Mouse (Mus musculus): ENCODE measurements around the gene Snx29. TPM values are rescaled to one million over a fixed set of nuclear protein-coding genes. Genes with fewer than 3 reads are reported as not detected.

Gene Snx29
- polyA plus RNA-seq, 1 experiment from 2014 or later: 16.0 TPM

DNA sequence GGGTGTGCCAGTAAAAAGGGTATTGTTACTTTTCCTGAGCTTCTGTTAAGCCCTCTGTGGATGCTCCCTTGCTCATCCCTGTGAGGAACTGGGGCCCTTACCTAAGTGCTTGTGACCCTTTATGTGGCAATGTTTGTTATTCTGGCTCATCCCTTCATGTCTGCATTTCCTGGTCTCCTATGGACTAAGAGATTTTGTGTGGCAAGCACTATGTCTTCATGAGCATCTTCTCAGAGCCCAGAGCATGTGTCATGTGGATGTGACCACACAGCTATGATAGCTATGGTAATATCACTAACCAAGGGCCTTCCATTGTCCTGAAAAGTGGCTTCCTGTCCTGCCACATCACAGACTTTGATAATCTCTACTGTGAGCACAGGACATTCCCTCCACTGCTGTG is 315.1 kb downstream of the Snx29 start:
- ATAC-seq (ENCODE audit: insufficient number of reproducible peaks, insufficient read depth, low FRiP score, low TSS enrichment): no peak
- Histone ChIP-seq H3K27me3 (no peaks in the 10 kb centered on the region; the same call in 1 of the 2 replicates), H3K9me3 (no peaks in the 10 kb centered on the region)

DNA sequence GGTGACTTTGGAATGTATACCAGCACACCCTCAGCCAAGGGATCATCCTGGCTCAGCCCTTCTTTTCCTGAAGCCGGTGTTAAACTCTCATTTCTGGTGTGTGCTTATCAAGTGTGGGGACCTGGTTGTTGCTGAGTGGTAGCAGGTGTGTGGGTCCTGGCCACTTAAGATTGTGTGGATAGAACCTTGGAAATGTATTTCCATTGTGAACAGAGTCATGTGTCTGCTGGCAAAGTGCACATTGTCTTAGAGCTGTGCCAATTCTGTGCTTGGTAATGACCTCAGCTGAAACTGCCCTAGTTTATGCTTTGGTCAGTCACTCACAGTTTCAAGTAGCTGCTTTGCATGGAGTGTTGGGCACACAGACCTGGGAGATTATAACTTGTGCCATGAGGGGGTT is 316.0 kb downstream of the Snx29 start:
- 90% methylated on average over 1 of the region's 1 CpGs for whole genome bisulfite sequencing
- H3K9me3 ChIP-seq: no peaks in the 10 kb centered on the region
- no peak overlapping the region for H3K27ac ChIP-seq
- no peaks in the 10 kb centered on the region; the same call in 1 of the 2 replicates for H3K27me3 ChIP-seq
- no peak overlapping the region for H3K9ac ChIP-seq
- no peaks in the 10 kb centered on the region for H3K36me3 ChIP-seq
- ATAC-seq (ENCODE audit: insufficient number of reproducible peaks, insufficient read depth, low FRiP score, low TSS enrichment): no peak
- no peak overlapping the region for H3K4me3 ChIP-seq
- peaks cover 18% of the 10 kb centered on the region for H3K4me1 ChIP-seq
- H3K4me2 ChIP-seq (replicated peaks): no peak overlapping the region

More for the DNA sequence above, 315.1 kb downstream of the Snx29 start:
- Histone ChIP-seq H3K4me1 (peaks cover 12% of the 10 kb centered on the region), H3K9ac (no peak overlapping the region), H3K4me2 (replicated peaks) (no peak overlapping the region), H3K27ac (no peak overlapping the region), H3K36me3 (no peaks in the 10 kb centered on the region), H3K4me3 (no peak overlapping the region)

DNA sequence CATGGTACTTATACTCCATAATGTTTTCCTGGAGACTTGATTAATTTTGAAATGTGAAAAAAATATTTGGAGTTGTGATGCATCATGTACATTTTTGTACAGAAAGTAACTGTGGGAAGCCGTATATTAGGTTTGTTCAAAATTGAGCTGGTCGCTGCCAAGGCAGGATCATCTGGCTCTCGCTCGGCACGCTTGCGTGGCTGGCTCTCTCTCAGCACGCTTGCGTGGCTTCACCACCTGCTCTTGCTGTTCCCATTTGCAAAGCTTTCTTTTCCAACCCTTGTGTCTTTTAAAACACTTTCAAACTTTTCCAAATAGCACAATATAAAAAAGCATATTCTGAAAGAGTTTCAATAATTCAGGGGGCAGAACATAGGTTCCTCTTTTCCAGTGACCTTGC is 317.2 kb downstream of the Snx29 start:
- H3K4me1 ChIP-seq: peaks cover 19% of the 10 kb centered on the region
- no peak for ATAC-seq (ENCODE audit: insufficient number of reproducible peaks, insufficient read depth, low FRiP score, low TSS enrichment)
- H3K9me3 ChIP-seq: no peaks in the 10 kb centered on the region
- H3K9ac ChIP-seq: no peak overlapping the region
- no peak overlapping the region for H3K4me2 ChIP-seq (replicated peaks)
- no peaks in the 10 kb centered on the region for H3K36me3 ChIP-seq
- H3K27me3 ChIP-seq: no peaks in the 10 kb centered on the region; the same call in 1 of the 2 replicates
- H3K4me3 ChIP-seq: no peak overlapping the region
- no peak overlapping the region for H3K27ac ChIP-seq
- 88% methylated on average over 8 of the region's 8 CpGs for WGBS

DNA sequence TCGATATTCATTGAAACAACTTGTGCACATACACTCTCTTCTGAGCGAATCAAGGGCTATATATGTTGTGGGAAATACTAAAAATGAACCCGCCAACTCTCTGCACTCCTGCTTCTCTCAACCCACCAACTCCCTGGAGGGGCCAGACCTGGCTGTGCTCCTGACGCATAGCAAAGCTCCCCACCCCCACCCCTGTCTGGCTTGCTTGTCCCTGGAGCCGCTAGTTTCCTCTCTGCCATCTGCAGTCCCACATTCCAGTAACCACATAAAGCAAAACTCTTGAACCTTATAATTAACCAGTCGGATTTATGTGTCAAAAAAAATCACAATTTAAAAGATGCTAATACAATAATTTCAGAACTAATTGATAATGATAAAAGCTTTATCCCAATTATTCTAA is 320.9 kb downstream of the Snx29 start:
- H3K4me1 ChIP-seq: peaks cover 12% of the 10 kb centered on the region
- no peaks in the 10 kb centered on the region for H3K36me3 ChIP-seq
- ATAC-seq (ENCODE audit: insufficient number of reproducible peaks, insufficient read depth, low FRiP score, low TSS enrichment): no peak
- no peak overlapping the region for H3K9ac ChIP-seq
- H3K9me3 ChIP-seq: no peaks in the 10 kb centered on the region
- no peak overlapping the region for H3K4me3 ChIP-seq
- H3K27me3 ChIP-seq: no peaks in the 10 kb centered on the region
- no peak overlapping the region for H3K4me2 ChIP-seq (replicated peaks)
- 46% methylated on average over 6 of the region's 6 CpGs for WGBS
- no peak overlapping the region for H3K27ac ChIP-seq

DNA sequence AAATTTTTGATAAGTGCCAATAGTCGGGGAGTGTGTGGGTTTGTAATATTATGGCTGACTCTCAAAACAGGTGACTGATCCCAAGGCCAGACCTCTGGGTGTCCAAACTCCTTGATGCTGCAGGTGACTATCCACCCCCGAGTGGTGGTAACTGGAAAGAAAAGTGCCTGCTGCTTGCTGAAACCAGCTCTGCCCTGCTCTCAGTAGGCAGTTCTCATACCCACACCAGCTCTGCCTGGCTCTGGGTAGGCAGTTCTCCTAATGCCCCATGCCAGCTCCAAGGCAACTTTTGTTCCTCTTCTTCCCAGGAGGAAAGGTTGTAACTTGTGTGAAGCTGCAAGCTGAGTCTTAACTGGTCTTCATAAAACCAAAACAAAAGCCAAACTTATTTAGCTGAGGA is 321.7 kb downstream of the Snx29 start:
- Histone ChIP-seq H3K36me3 (no peaks in the 10 kb centered on the region), H3K4me2 (replicated peaks) (no peak overlapping the region), H3K9ac (no peak overlapping the region), H3K27ac (no peak overlapping the region), H3K4me1 (peaks cover 12% of the 10 kb centered on the region), H3K4me3 (no peak overlapping the region), H3K27me3 (no peaks in the 10 kb centered on the region), H3K9me3 (no peaks in the 10 kb centered on the region)
- no peak for ATAC-seq (ENCODE audit: insufficient number of reproducible peaks, insufficient read depth, low FRiP score, low TSS enrichment)
- WGBS: 85% methylated on average over 2 of the region's 2 CpGs

DNA sequence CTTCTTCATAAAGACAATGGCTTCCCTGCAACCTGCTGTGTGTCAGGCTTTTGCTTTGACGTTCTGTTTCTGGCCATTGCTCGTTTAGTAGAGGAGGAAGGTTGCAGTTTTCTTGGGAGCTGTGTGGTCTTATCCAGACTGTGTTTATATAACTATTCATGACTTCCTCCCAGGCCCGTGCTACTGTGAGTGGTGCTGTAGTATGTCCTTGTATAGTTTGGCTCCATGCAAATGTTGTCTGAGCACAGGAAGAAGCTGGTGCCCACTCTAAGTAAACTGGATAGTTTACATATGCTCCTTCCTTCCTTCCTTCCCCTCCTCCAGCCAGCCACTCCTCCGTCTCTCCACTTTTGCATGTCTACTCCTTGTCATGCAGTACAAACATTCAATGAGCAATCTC is 323.0 kb downstream of the Snx29 start:
- no peak overlapping the region for H3K4me3 ChIP-seq
- no peak overlapping the region for H3K27ac ChIP-seq
- no peaks in the 10 kb centered on the region for H3K36me3 ChIP-seq
- peaks cover 12% of the 10 kb centered on the region for H3K4me1 ChIP-seq
- no peak for ATAC-seq (ENCODE audit: insufficient number of reproducible peaks, insufficient read depth, low FRiP score, low TSS enrichment)
- H3K9me3 ChIP-seq: no peaks in the 10 kb centered on the region
- no peak overlapping the region for H3K4me2 ChIP-seq (replicated peaks)
- H3K9ac ChIP-seq: no peak overlapping the region
- WGBS: 30% methylated on average over 4 of the region's 4 CpGs
- no peaks in the 10 kb centered on the region for H3K27me3 ChIP-seq

DNA sequence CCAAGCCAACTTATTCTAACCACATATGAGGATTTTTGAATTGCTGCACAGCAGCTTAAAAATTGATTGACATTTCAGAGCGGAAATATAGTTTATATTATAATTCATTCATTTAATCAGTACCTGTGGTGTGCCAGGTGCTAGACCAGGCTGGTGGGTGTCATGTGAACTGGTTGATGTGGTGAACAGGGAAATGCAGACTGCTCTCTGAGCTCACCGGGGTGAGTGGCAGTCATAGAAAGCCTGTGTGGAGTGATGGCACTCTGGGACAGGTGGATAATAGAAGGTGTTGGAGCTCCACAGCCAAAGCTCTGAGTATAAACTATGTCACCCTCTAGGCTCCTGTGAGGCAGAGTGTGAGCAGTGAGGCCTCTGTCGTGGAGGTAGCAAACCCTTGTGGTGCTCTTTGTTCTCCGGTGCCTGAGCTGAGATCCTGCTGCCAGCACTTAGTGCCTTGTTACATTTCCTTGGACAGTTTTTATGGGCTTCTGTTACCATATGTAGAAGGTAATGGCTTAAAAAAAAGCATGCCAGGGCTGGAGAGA is 324.1 kb downstream of the Snx29 start:
- Histone ChIP-seq H3K36me3 (no peaks in the 10 kb centered on the region), H3K4me3 (no peak overlapping the region), H3K9ac (no peak overlapping the region), H3K9me3 (no peaks in the 10 kb centered on the region), H3K4me2 (replicated peaks) (no peak overlapping the region), H3K4me1 (peaks cover 12% of the 10 kb centered on the region), H3K27me3 (no peaks in the 10 kb centered on the region), H3K27ac (no peak overlapping the region)
- ATAC-seq (ENCODE audit: insufficient number of reproducible peaks, insufficient read depth, low FRiP score, low TSS enrichment): no peak
- whole genome bisulfite sequencing: 71% methylated on average over 4 of the region's 4 CpGs

DNA sequence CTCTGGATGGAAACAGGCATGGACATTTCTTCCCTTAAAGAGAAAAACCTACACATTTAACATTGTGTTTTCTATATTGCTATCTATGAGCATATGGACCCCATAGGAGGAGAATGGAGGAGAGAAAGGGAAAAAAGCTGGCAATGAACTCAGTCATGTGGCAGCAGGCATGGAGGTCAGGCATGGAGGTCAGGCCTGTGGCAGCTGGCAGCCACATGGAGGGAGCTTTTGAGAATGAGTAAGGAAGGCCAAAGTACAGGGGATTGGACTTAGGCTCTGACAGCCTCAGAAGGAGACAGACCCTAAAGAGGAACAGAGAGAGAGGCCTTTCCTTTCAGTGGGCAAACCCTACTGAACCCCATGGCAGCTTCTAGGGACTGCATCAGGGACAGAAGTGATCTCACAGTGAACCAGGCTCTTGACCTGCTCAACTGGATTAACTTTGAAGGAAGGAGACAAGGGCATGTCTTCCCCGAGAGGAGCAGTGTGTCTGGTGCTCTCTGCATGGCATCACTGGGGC is 325.5 kb downstream of the Snx29 start:
- 80% methylated on average over 1 of the region's 1 CpGs for WGBS
- no peaks in the 10 kb centered on the region for H3K9me3 ChIP-seq
- H3K4me1 ChIP-seq: peaks cover 7% of the 10 kb centered on the region
- no peaks in the 10 kb centered on the region for H3K36me3 ChIP-seq
- H3K4me3 ChIP-seq: no peak overlapping the region
- no peak overlapping the region for H3K9ac ChIP-seq
- H3K27ac ChIP-seq: no peak overlapping the region
- no peaks in the 10 kb centered on the region for H3K27me3 ChIP-seq
- no peak for ATAC-seq (ENCODE audit: insufficient number of reproducible peaks, insufficient read depth, low FRiP score, low TSS enrichment)
- H3K4me2 ChIP-seq (replicated peaks): no peak overlapping the region

DNA sequence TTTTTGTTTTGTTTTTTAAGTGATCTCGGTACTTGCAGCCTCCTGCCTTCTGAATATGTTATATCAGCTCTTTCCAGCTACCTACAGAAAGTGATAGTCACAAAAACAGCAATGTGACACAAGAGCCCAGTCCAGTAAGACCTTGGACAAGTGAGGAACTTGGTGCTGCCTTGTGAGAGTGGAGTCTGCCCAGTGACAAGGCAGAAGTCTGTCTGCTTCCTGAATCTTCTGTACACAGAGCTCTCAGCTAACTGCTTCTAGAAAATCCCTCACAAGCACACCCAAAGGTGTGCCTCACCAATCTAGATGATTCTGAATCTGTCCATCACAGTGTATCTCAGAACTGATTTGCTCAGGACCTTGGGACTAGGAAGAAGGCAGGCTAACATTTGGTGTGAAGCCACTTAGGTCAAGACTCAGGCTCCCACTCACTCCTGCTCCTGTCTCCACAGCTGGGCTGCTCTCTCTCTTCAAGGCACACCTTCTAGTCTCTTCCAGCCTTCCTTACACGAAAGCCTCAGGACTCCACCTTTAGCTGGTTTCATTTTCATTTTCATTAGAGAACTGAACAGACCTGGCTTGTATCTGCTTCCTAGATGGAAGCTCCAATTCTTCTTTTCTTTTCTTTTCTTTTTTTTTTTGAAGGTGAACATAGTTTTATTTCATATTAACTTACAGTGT is 330.1 kb downstream of the Snx29 start:
- Histone ChIP-seq H3K27ac (no peak overlapping the region), H3K9ac (no peak overlapping the region), H3K4me2 (replicated peaks) (no peak overlapping the region), H3K4me1 (no peaks in the 10 kb centered on the region), H3K4me3 (no peak overlapping the region), H3K9me3 (no peaks in the 10 kb centered on the region), H3K36me3 (no peaks in the 10 kb centered on the region), H3K27me3 (no peaks in the 10 kb centered on the region)
- WGBS: 75% methylated on average over 2 of the region's 2 CpGs
- ATAC-seq (ENCODE audit: insufficient number of reproducible peaks, insufficient read depth, low FRiP score, low TSS enrichment): no peak

DNA sequence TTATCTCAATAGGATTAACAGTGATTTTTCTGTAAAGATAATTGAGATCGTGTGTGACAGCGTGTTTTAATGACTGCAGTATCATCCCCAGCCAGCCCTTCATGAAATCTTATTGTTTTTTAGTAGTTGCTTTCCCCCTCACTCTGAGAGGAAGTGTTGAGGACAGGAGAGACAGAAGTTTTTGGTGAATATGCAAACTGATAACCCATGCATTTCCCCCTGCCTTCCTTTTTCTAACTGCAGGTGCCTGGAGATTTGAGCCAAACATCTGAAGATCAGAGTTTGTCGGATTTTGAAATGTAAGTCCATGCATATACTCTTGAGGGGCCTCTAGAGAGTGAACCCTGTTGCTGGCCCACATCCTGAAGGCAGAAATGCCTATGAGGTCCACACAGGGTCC is 333.2 kb downstream of the Snx29 start:
- ATAC-seq (ENCODE audit: insufficient number of reproducible peaks, insufficient read depth, low FRiP score, low TSS enrichment): no peak
- H3K4me2 ChIP-seq (replicated peaks): no peak overlapping the region

DNA sequence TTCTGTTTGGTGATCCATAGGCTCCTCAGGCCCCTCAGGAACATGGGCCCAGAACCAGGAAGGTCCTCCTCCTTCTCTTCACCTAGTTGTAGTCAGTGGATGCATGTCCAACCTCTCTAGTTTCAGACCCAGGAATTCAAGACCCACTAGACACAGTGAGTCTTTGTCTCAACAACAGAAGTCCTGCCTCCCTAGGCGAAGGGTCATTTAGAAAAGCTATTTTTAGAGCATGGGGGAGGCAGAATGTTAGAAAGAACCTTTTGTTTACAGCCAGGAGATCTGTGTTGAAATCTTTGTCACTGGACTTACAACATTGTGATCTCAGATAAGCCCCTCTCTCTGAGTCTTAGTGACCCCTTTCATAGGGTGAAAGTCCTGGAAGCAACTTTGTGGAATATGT is 334.4 kb downstream of the Snx29 start:
- WGBS: 15% methylated on average over 1 of the region's 1 CpGs
- ATAC-seq (ENCODE audit: insufficient number of reproducible peaks, insufficient read depth, low FRiP score, low TSS enrichment): no peak
- Histone ChIP-seq H3K36me3 (no peaks in the 10 kb centered on the region), H3K27me3 (no peaks in the 10 kb centered on the region), H3K4me3 (no peak overlapping the region), H3K27ac (no peak overlapping the region), H3K9ac (no peak overlapping the region), H3K4me2 (replicated peaks) (no peak overlapping the region), H3K9me3 (no peaks in the 10 kb centered on the region), H3K4me1 (no peaks in the 10 kb centered on the region)

More for the DNA sequence above, 333.2 kb downstream of the Snx29 start:
- H3K4me1 ChIP-seq: no peaks in the 10 kb centered on the region
- H3K27ac ChIP-seq: no peak overlapping the region
- no peak overlapping the region for H3K9ac ChIP-seq
- H3K36me3 ChIP-seq: no peaks in the 10 kb centered on the region
- no peaks in the 10 kb centered on the region for H3K27me3 ChIP-seq
- no peak overlapping the region for H3K4me3 ChIP-seq
- WGBS: 92% methylated on average over 3 of the region's 3 CpGs
- H3K9me3 ChIP-seq: no peaks in the 10 kb centered on the region

DNA sequence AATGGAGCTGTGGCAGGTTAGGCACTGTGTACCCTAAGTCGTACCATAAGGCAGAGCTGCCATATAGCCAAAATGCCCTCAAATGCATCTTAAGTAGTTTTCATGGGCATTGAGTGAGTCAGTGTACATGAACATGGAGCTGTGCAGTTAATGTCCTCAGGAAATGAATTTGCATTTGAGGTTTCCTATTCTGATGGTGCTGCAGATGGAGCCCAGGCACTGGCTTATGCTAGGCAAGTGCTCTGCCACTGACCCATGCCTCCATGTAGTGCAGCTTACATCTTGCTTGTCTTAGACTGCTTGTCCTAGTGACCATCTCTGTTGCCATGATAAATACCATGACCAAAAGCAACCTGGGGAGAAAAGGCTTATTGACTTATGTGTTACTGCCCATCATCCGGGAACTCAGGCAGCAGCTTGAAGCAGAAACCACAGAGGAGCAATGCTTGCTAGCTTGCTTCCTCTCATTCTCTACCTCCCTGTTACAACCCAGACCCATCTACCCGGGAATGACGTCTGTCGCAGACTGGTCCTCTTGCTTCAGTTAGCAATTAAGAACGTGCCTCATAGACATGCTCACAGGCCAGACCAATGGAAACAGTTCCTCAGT is 336.5 kb downstream of the Snx29 start:
- WGBS: 82% methylated on average over 6 of the region's 6 CpGs

More for the DNA sequence above, 336.5 kb downstream of the Snx29 start:
- no peaks in the 10 kb centered on the region for H3K9me3 ChIP-seq
- no peak overlapping the region for H3K4me3 ChIP-seq
- no peak overlapping the region for H3K27ac ChIP-seq
- no peaks in the 10 kb centered on the region for H3K27me3 ChIP-seq
- H3K36me3 ChIP-seq: no peaks in the 10 kb centered on the region
- no peak for ATAC-seq (ENCODE audit: insufficient number of reproducible peaks, insufficient read depth, low FRiP score, low TSS enrichment)
- H3K4me2 ChIP-seq (replicated peaks): no peak overlapping the region
- H3K4me1 ChIP-seq: no peaks in the 10 kb centered on the region
- no peak overlapping the region for H3K9ac ChIP-seq
